Mouse (Mus musculus) testis, postnatal 14 days (tissue): ENCODE measurements at regions not wholly inside any gene's neighbourhood (a gene's known extent, or its start where the extent isn't known, plus 50 kb on each side); places are given as distances from the start of the nearest gene placed in this dataset.
"Not testable (repeated sequence)": the region's sequence is repeated elsewhere in the genome, so short reads cannot be mapped to it uniquely, and the experiment has no call there.

ENCODE experiments used
- DNase-seq: peaks from one replicate; pipeline ENCODE4 v3.0.0; 2021; ENCODE audit warnings: low spot score

DNA sequence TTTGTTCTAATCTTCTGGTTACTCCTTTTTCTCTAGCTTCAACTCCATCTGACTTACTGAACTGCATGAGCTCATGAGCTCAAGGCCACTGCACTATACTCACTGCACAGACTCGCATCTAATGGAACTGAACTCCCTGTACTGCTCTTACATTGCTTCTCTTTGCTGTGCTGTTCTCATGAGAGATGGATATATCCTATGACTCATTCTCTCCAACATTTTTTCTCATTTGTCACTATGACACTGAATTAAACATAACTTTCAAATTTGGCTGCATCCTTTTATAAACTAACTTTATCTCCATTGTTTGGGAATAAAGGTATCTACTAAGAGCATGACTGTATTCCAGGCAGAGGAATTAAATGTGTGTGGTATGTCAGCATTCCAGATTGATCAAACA, 806.2 kb downstream of the Rab28 start:
- DNase-seq, result no peak

DNA sequence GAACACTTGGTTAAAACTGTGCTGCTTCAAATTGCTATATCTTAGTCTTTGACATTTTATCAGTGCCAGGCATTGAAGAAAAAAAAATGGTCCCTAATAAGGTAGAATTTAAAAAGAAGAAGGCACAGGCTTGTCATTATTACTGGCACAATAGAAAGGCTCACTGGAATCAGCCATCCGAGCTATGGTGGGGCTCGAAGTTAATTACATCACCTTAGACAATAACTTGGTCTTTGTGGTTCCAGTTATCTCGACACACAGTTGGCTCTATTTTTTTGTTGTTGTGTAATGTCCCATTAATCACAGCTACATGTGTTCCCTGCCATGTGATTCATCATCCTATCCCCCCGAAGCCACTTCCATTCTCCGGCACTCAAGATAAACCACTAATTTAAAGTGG, 825.1 kb downstream of the Rab28 start:
- no peak for DNase-seq

DNA sequence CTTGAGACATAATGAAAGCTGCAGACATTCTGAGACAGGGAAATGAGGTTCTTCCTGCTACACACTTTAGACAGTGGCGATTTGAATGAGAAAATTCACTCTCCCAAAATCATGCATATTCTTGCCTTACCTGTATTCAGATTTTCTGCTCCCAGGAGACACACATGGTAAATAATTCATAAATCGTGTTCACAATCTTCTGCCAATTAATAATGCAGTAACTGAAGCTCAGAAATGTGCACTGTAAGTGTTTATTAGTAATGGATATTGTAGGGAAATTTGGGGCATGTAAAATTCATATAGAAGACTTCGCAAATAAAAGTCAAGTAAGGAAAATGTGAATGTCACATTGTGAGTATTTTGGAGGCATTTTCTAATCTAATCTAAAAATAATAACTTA, 830.2 kb downstream of the Rab28 start:
- no peak for DNase-seq

DNA sequence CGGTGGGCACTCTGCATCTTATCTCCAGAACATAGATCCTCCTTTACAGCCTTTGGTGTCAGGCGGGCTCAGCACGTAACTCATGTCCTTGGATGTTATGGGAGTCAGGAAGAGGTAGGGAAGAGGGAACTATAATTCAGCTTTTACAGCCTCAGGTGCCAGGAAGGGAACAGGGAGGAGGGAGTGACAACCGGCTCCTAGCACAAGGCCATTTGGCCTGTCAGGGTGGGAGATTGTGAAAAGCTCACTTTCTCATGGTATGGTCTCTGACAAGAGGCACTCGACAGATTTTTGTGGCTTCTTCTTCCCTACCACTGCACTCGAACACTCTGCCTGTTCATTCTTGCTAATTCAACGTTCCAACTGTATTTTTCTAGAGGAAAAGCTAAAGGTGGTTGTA, 845.6 kb downstream of the Rab28 start:
- not testable (repeated sequence) for DNase-seq
